Mouse (Mus musculus) embryo, embryonic 10.5 days (tissue): ENCODE results near the gene Nfatc3.
"Not testable (repeated sequence)": the region's sequence is repeated elsewhere in the genome, so short reads cannot be mapped to it uniquely, and the experiment has no call there.

Source experiments
- DNase-seq: peaks from one replicate; pipeline ENCODE4 v3.0.0-alpha.2; 2015; ENCODE audit warnings: low spot score

Gene Nfatc3

DNA sequence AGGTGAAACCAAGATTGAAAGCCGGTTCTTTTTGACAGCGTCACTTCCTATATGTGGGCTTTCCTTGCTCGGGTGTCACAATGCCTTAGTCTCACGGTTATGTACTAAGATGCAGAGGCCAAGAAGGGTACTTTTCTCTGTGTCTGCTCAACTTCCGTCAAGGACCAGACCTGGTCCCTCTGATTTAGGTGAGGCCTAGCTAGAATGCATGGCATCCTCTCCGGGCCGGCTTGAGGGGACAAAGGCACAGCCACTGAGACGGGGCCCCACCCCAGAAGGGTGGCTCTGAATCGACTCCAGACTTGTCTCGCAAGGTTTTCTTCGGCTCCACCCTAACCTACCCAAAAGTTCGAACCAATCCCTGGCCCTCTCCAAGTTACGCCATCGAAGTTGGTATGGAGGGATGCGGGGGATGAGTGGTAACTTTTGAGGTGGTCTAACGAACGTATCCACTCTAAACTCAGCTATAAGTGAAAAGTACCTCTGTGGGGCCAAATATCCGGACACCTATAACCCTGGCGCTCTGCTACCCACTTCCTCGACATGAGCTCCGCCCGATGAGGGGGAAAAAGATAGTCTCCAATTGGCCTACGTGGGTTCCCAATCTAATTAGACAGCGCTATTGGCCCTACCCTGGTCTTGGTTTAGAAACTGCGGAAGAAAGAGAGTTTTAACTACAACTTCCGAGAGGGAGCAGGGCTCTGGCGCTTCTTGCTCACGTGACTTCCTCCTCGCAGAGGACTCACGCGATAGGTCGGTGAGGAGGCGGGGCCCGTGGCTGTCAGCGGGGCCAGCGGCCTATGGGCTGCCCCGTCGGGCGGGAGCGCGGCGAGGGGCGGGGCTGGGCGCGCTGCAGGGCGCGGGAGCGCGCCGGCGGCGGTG, at the start of gene Nfatc3:
Gene Nfatc3 (plus strand): TSS at position 110 of the 882 bp plus-strand sequence.
- DNase-seq = peak; percentile 98

- peak; percentile 96 for DNase-seq
Observed at GRCm38 (mm10) chr8:106010748-106011642, 47.6 kb upstream of the Nfatc3 start.

DNA sequence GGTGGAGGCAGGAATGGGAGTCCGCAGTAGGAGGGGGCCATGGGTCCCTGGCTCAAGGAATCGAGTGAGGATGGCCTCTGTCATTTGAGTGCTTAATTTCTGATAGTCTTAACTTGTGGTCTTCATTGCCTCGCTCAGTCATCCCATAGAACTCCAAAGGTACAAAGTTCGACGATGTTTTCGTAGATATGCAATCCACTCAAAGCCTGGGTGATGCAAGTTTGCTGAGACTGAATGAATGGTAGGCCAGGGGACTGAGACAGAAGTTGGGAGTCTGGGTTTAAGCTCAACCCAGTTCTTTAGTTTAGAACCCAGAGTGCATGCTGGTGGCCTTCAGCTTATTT, 47.0 kb upstream of the Nfatc3 start, which contains the start of gene Ddx28:
Gene Ddx28 (minus strand): TSS at position 240 of the 344 bp plus-strand sequence.
- DNase-seq = no peak

GRCm38 (mm10) chr8:106012203-106012602, 46.4 kb upstream of the Nfatc3 start:
- not testable (repeated sequence) for DNase-seq

GRCm38 (mm10) chr8:106016284-106016683, 42.4 kb upstream of the Nfatc3 start:
- DNase-seq = no peak

DNA sequence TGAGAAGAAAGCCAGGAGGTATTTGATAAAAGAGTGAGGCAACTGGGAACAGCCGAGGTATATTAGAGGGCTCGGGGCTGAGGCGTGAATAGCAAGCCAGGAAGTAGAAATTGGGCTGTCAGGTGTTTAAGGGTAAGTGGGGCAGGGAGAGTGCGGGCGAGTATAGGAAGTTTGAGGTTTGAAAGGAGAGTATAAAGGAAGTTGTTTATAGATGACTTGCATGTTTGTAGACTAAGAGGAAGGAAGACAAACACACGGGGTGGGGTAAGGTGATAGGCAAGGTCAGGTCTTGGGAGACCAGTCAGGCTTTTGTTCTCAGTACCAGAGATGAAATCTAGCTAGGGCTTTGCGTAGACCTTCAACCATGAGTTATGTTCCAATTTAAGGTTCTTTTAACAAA, 41.5 kb upstream of the Nfatc3 start:
- no peak for DNase-seq

- no peak for DNase-seq
Observed at GRCm38 (mm10) chr8:106018039-106018438, 40.6 kb upstream of the Nfatc3 start.

GRCm38 (mm10) chr8:106022483-106022882, 36.2 kb upstream of the Nfatc3 start:
- DNase-seq = peak; percentile 87

DNA sequence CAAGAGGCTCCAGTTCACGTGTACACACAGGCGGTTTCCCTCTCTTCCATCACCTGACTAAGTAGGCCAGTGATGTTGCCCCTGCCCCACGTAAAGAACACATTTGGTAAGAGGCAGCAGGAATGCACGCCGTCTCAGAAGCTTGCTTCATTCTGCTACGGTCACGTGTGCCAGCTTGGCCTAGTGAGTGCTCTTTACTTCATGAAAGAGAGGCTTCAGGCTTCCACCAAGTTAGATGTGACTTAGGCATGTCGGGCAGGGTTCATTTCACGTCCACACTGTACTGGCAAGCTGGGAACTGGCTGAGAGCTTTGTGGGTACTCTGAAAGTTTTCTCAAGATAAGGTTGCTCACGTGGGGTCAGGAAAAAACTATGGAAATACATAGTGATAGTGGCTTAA, 19.9 kb upstream of the Nfatc3 start:
- DNase-seq = no peak

DNA sequence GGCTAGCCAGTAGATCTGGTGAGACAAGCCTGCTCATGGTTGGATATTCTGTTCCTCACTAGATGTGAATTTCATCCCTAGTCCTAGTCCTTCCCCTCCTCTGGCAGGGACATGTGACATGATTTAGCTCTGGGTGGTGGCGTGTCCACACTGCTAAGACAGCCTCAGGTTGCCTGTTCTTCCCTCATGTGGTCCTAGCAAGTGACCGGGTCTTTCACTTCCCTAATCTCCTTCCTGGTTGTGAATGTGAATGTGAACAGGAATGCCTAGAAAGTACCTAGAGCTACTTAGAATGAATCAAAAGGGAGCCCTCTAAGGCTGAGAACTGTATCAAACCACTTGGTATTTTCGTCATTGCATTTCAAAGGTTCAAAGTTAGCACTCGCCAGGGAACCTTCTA, 19.0 kb upstream of the Nfatc3 start:
- DNase-seq = no peak

DNA sequence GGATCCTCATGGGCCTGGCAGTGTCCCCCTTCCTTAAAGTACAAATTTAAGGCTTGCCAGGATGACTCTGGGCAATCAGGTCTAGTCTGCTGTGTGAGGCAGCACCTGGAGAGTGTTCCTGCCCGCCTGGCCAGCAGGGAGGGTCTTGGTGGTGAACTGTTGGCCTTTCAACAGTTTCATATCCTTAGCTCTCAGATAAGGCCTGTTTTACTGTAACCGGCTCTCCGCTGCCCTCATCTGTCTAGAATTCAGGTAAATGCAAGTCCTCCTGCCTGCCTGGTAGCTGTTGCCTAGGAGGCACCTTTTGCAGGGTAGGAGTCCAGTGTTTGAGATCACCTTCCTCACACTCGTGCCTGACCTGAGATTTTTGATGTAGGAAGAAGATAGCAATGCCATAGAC, 18.4 kb upstream of the Nfatc3 start:
- DNase-seq = no peak

- no peak for DNase-seq
Observed at GRCm38 (mm10) chr8:106043055-106043454, 15.6 kb upstream of the Nfatc3 start.

DNA sequence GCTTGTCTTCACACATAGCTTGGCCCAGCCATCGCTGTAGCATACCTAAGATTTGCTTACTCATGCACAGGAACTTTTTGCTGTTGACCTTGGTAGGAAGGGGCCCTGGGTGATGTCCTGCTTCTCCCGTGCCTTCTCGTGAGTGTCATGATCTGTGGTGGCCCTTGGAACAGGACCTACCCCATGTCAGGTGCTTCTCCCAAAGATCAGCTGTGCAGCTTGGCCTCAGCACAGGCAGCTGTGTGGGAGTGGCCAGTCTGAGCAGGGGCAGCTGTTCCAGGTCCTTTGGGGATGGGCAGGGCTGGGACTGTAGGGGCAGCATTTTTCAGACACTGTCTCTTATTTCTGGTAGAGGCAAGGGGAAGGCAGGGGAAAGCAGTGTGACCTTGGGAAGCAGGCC, 14.5 kb upstream of the Nfatc3 start:
- DNase-seq = peak; percentile 13

DNA sequence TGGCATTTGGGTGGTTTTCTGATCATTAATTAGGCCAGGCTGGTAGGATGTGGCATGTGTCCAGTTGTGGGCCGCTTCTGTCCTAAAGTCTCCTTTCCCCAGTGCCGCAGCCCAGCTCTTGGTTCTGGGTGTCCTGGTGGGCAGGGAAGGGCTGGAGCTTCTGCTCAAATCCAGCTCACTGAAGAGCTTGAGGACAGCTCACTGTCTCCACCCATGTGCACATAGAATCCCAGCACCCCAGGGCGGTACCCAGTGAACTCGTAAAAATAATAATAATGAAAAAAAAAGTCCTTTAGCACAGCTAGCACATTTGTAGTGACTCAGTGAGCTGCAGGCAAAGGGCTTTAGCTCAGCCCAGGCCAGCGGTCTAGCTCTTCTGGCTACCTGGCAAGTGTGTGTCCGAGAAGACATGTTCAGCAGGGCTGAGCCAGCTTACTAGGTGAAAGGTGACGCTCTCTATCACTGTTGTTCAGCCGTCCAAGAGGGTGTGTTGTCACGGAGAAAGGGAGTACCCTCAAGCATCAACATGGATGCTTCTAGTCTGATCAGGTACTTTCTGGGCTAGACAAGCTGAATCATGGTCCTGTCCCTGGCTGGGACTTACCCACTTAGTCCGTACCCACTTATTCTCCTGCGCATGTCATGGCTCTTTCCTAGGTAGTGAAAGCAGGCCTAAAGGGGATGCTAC, 11.6 kb upstream of the Nfatc3 start:
- DNase-seq = no peak

DNA sequence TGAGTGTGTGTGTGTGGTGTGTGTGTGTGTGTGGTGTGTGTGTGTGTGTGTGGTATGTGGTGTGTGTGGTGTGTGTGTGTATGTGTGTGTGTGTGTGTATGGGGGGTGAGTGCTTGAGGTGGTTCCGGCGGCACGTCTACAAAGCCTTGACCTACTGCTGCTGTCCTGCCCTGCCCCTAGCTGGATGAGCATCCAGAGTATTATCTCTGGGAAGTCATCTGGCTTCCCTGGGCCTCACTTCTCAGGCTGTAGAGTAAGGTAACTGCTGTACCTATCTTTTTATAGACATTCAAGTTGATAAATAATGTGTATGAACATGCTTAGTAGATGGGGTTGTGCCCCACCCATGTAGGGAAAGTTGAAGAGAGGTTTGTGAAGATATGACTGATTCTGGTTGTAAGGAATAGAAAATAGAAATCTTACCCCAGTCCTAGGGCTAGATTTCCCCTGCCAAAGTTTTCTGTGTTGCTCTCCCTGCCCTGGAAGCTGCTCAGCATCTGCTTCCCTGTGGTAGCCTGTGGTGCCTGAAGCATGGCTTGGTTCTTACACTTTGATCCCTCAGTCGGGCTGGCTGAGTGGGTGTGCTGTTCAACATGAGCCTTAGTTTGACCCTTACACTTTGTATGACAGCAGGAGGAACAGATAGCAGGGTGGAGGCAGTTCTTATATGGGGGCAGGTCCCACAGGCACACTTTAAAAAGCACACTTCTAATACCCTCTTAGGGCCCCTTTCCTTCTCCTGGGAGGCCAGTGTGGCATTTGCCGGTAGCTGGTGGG, 10.6 kb upstream of the Nfatc3 start:
- DNase-seq = no peak

DNA sequence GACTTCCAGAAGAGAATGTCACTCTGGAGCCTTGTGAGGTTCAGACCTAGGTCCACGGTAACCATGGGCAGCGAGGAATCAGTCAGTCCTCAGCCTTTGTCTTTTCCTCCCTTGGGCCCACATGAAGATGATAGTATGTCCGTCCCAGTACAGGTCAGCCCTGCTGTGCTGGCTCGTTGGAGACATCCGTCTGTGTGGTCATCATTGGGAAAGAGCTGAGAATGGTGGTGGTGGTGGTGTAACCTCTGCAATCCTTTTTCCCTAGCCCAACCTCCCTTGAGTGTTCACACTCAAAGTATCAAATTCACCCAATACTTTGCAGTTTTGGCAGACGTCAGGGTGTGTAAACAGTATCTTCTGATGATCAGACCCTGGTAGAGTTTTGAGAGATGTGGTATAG, 8.8 kb upstream of the Nfatc3 start:
- no peak for DNase-seq

- DNase-seq = no peak
Observed at GRCm38 (mm10) chr8:106051068-106051467, 7.6 kb upstream of the Nfatc3 start.

DNA sequence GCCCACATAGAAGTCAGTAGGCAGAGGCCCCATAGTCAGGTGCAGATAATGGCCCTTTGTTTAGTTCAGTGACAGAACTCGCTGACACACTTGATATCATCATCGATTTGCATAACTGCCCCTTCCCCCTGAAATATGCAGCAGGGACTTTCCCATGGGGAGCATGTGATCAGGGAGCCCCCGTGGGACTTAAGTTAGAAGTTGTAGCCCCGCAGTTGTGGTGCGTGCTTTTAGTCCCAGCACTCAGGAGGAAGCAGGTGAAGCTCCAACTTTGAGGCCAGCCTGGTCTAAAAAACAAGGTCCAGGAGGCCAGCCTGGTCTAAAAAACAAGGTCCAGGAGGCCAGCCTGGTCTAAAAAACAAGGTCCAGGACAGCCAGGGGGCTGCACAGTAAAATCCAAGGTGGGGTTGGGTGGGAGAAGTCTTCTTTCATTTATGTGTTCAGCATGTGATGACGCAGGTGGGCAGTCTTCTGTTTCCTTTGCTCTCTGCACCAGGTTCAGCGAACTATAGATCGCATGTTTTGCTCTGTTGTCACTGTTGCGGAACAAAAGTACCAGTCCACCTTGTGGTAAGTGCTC, 6.0 kb upstream of the Nfatc3 start:
- DNase-seq = no peak

DNA sequence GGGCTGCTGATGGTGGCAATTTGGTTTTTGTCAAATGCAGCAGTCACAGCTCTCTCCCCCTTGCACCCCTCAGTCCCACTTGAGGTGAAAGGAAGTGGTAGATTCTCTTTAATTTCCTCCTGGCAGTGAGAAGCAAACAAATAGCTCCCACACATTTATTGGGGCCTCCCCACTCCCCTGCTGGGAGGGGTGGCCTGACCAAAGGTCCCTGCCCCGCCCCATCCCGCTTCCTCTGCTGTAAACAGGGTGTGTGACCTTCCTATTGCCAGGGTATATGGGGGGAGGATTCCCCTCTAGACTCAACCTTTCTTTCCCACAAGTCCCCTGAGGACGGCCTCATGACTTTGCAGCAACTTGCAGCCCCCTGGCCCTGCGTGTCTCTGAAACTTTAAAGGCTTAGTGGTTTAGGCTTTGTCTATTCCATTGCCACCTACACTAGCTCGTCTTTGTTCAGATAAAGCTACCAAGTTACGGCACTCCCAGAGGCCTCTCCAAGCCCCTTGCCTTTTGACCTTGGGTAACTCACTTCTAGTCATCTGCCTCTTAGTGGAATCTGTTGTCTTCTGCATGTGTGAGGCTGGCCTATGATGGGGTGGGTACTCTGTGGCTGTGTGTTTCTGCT, 4.3 kb upstream of the Nfatc3 start:
- DNase-seq = no peak

DNA sequence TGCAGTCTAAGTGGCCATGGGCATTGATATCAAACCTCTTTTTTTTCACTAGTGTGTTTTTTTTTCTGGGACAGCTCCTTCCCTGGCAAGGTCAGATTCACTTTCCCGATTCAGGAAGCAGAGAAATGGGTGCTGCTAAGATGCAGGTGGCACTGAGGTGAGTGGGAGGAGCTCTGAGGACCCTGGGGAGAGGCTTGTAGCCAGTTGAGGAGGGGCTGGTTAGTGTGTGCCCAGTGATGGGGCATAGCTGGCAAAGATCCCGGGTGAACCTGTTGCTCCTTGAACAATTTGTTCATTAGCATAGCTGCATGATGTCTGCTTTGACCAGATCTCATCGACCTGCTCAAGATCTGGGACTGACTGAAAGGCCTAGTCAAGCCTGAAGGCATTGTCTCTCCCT, 3.6 kb upstream of the Nfatc3 start:
- no peak for DNase-seq
